Comparison of ENCODE assay signal across 8 mouse cellular contexts in genomic region chr4:45612132-45612531, GRCm38 (mm10).
DNase-seq lines count a peak whose midpoint lies in the region; ATAC-seq and TF ChIP-seq lines count a peak whose summit lies in the region.

No protein-coding gene starts in this region.

- peak; percentile 60; the same call in 1 of the 2 replicates for ATAC-seq in intestine, postnatal 0 days
- no peak for ATAC-seq in intestine, embryonic 15.5 days
- ATAC-seq in lung, postnatal 0 days: peak; percentile 74

- no peaks in the 10 kb centered on the region for H3K36me3 ChIP-seq in intestine, postnatal 0 days (ENCODE audit: control insufficient read depth, insufficient read depth)
- H3K36me3 ChIP-seq in intestine, embryonic 15.5 days: no peaks in the 10 kb centered on the region
- no peaks in the 10 kb centered on the region for H3K36me3 ChIP-seq in ES-Bruce4 (ENCODE audit: control insufficient read depth, insufficient read depth, low read length, poor library complexity, severe bottlenecking)
- no peaks in the 10 kb centered on the region for H3K36me3 ChIP-seq in lung, postnatal 0 days (ENCODE audit: insufficient read depth, low read length)

- no peak for TF ChIP-seq POLR2A in ES-Bruce4 (IDR thresholded peaks at IDR 0.05; ENCODE audit: insufficient read depth, low read length)
- no peak for TF ChIP-seq POLR2A in bone marrow macrophage, adult 2 months (IDR thresholded peaks at IDR 0.05; ENCODE audit: borderline replicate concordance, low read depth, low read length)

- no peak for TF ChIP-seq EP300 in ES-Bruce4 (IDR thresholded peaks at IDR 0.05; ENCODE audit: insufficient read depth, low read depth, low read length)
- TF ChIP-seq EP300 in lung, postnatal 0 days (IDR thresholded peaks at IDR 0.05): no peak

- no peak overlapping the region for H3K4me2 ChIP-seq in intestine, postnatal 0 days (replicated peaks; ENCODE audit: low read depth)
- no peak overlapping the region for H3K4me2 ChIP-seq in intestine, embryonic 15.5 days (replicated peaks)
- H3K4me2 ChIP-seq in lung, postnatal 0 days (replicated peaks; ENCODE audit: low read depth, low read length): no peak overlapping the region

- no peaks in the 10 kb centered on the region for H3K9me3 ChIP-seq in intestine, postnatal 0 days (ENCODE audit: control insufficient read depth)
- H3K9me3 ChIP-seq in intestine, embryonic 15.5 days: no peaks in the 10 kb centered on the region
- H3K9me3 ChIP-seq in ES-Bruce4 (replicated peaks; ENCODE audit: control insufficient read depth, insufficient read depth, low read length, poor library complexity, severe bottlenecking): no peaks in the 10 kb centered on the region
- H3K9me3 ChIP-seq in lung, postnatal 0 days (ENCODE audit: low read length): no peaks in the 10 kb centered on the region

- DNase-seq in heart, postnatal 10 days: peak; percentile 32 to 59
- DNase-seq in lung, postnatal 0 days (ENCODE audit: low spot score): peak; percentile 57
- DNase-seq in thymus, postnatal 4 days: peak; percentile 78
- no peak for DNase-seq in frontal cortex, postnatal 14 days (ENCODE audit: low spot score in 2 of 2)

- TF ChIP-seq CTCF in intestine, postnatal 0 days (IDR thresholded peaks at IDR 0.05; ENCODE audit: low read depth): peak; percentile 84
- TF ChIP-seq CTCF in ES-Bruce4 (IDR thresholded peaks at IDR 0.05; ENCODE audit: low read depth, low read length): peak; percentile 62
- peak; percentile 57 for TF ChIP-seq CTCF in bone marrow macrophage, adult 2 months (IDR thresholded peaks at IDR 0.05; ENCODE audit: low read depth, low read length)
- TF ChIP-seq CTCF in lung, postnatal 0 days (IDR thresholded peaks at IDR 0.05): peak; percentile 79

- intact Hi-C loops in heart, postnatal 10 days (cut with DNase I): no loop called here

- no peak overlapping the region for H3K27ac ChIP-seq in intestine, postnatal 0 days (ENCODE audit: low read depth, low read length)
- H3K27ac ChIP-seq in intestine, embryonic 15.5 days: no peak overlapping the region
- no peak overlapping the region for H3K27ac ChIP-seq in ES-Bruce4 (ENCODE audit: insufficient read depth, low read length)
- no peak overlapping the region for H3K27ac ChIP-seq in bone marrow macrophage, adult 2 months (ENCODE audit: insufficient read depth, low read depth, low read length)
- H3K27ac ChIP-seq in lung, postnatal 0 days (ENCODE audit: low read length): no peak overlapping the region

- no peaks in the 10 kb centered on the region for H3K4me1 ChIP-seq in intestine, postnatal 0 days (replicated peaks; ENCODE audit: control insufficient read depth, insufficient read depth, low read length)
- no peaks in the 10 kb centered on the region for H3K4me1 ChIP-seq in intestine, embryonic 15.5 days (replicated peaks)
- no peaks in the 10 kb centered on the region for H3K4me1 ChIP-seq in ES-Bruce4 (ENCODE audit: control insufficient read depth, insufficient read depth, low read length)
- no peaks in the 10 kb centered on the region for H3K4me1 ChIP-seq in bone marrow macrophage, adult 2 months (ENCODE audit: control insufficient read depth, insufficient read depth, low read length)
- no peaks in the 10 kb centered on the region for H3K4me1 ChIP-seq in lung, postnatal 0 days (ENCODE audit: insufficient read depth, low read depth, low read length)

- WGBS in intestine, postnatal 0 days: 18% methylated on average over 5 of the region's 5 CpGs
- WGBS in intestine, embryonic 15.5 days: 31% methylated on average over 5 of the region's 5 CpGs
- WGBS in lung, postnatal 0 days: 26% methylated on average over 5 of the region's 5 CpGs

- H3K4me3 ChIP-seq in intestine, postnatal 0 days (ENCODE audit: low read depth, low read length): no peak overlapping the region
- no peak overlapping the region for H3K4me3 ChIP-seq in intestine, embryonic 15.5 days (replicated peaks)
- no peak overlapping the region for H3K4me3 ChIP-seq in ES-Bruce4 (ENCODE audit: low read depth, low read length)
- no peak overlapping the region for H3K4me3 ChIP-seq in bone marrow macrophage, adult 2 months (ENCODE audit: insufficient read depth, low read length)
- H3K4me3 ChIP-seq in lung, postnatal 0 days (ENCODE audit: low read depth, low read length): no peak overlapping the region

- no peaks in the 10 kb centered on the region for H3K27me3 ChIP-seq in intestine, postnatal 0 days (replicated peaks; ENCODE audit: control insufficient read depth, insufficient read depth, low read length)
- H3K27me3 ChIP-seq in intestine, embryonic 15.5 days (replicated peaks): no peaks in the 10 kb centered on the region
- H3K27me3 ChIP-seq in ES-Bruce4 (ENCODE audit: control insufficient read depth, insufficient read depth, low read length, poor library complexity, severe bottlenecking): no peaks in the 10 kb centered on the region
- H3K27me3 ChIP-seq in lung, postnatal 0 days (replicated peaks; ENCODE audit: insufficient read depth, low read length): no peaks in the 10 kb centered on the region

- H3K9ac ChIP-seq in intestine, postnatal 0 days (ENCODE audit: low read depth, low read length): no peak overlapping the region
- H3K9ac ChIP-seq in intestine, embryonic 15.5 days: no peak overlapping the region
- no peak overlapping the region for H3K9ac ChIP-seq in ES-Bruce4 (ENCODE audit: low read depth, poor library complexity, severe bottlenecking)
- no peak overlapping the region for H3K9ac ChIP-seq in lung, postnatal 0 days (replicated peaks; ENCODE audit: low read depth)

Comparison
In these comparisons a context has a peak if more than half of its experiments do, and no peak if none do; other contexts are left out.
1. DNase-seq: peak in heart, postnatal 10 days (2 of 2), lung, postnatal 0 days (single experiment) and thymus, postnatal 4 days (single experiment); none in frontal cortex, postnatal 14 days (0 of 2).
2. Peak in every context shown above with its lines, with median percentiles within 50 percentile points of each other: CTCF ChIP-seq.